Comparison of ENCODE assay signal across 34 mouse cellular contexts in the genomic region with DNA sequence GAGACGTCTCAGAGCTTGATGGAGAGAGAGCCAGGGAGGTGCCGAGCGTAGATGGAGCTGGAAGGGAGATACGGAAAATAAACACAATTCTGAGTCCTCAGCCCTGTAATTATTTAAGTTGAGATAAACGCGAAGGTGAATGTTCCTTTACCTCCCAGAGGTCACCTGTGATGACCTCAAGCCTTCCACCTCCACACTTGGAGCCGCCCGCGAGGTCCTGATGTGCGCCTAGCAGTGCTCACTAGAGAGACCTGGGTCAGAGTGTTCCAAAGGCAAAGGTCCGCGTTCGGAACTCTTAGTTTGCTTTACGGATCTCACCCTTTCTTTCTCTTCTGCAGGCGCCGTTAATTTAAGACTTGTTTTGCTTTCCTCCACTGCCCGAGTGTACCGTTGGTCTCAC.
"Had no signal": no experiment of that assay in that cellular context is flagged by ENCODE, and none has a peak within 500 bp of the region (broad histone marks: within the 10 kb centered on the region; RNA-seq: fewer than 3 reads in every experiment).

No protein-coding gene starts in this region.

- H3K27me3 ChIP-seq: heart, embryonic 12.5 days; heart, embryonic 13.5 days; heart, embryonic 15.5 days; hindbrain, embryonic 12.5 days; hindbrain, embryonic 13.5 days; hindbrain, embryonic 15.5 days; kidney, embryonic 15.5 days had no signal

- H3K4me3 ChIP-seq: heart, adult 2 months; heart, embryonic 10.5 days; heart, embryonic 12.5 days; heart, embryonic 13.5 days; heart, embryonic 15.5 days; hindbrain, embryonic 10.5 days; hindbrain, embryonic 12.5 days; hindbrain, embryonic 13.5 days; hindbrain, embryonic 15.5 days; kidney, embryonic 15.5 days; layer of hippocampus, adult 2 months had no signal

- H3K9ac ChIP-seq: heart, embryonic 12.5 days; heart, embryonic 13.5 days; heart, embryonic 15.5 days; hindbrain, embryonic 12.5 days; hindbrain, embryonic 13.5 days; hindbrain, embryonic 14.5 days; hindbrain, embryonic 15.5 days; kidney, embryonic 15.5 days had no signal

- DNase-seq: heart, adult 2 months; heart, postnatal 10 days; heart, postnatal 14 days; heart, postnatal 36 days; heart, postnatal 4 days; kidney, adult 11 months; kidney, adult 18-20 months; kidney, adult 2 months; kidney, adult 8-10 months; kidney, adult 9 months; kidney, postnatal 10 days; kidney, postnatal 14 days; kidney, postnatal 25 days; kidney, postnatal 36 days; kidney, postnatal 4 days; layer of hippocampus, adult 9-11 months; layer of hippocampus, postnatal 36 days had no signal

- H3K4me2 ChIP-seq: heart, embryonic 11.5 days; heart, embryonic 12.5 days; heart, embryonic 13.5 days; heart, embryonic 15.5 days; hindbrain, embryonic 12.5 days; hindbrain, embryonic 13.5 days; hindbrain, embryonic 14.5 days; hindbrain, embryonic 15.5 days; kidney, embryonic 15.5 days had no signal

- H3K36me3 ChIP-seq: heart, embryonic 10.5 days; heart, embryonic 12.5 days; heart, embryonic 13.5 days; heart, embryonic 15.5 days; hindbrain, embryonic 10.5 days; hindbrain, embryonic 12.5 days; hindbrain, embryonic 13.5 days; hindbrain, embryonic 15.5 days; kidney, embryonic 15.5 days had no signal

- H3K4me1 ChIP-seq: heart, embryonic 10.5 days; heart, embryonic 12.5 days; heart, embryonic 13.5 days; heart, embryonic 15.5 days; hindbrain, embryonic 12.5 days; hindbrain, embryonic 13.5 days; hindbrain, embryonic 15.5 days had no signal

- ATAC-seq: hindbrain, embryonic 16.5 days; hindbrain, postnatal 0 days; inflammation-experienced regulatory T-cells, adult 6 months; intestine, postnatal 0 days had no signal

- H3K27ac ChIP-seq: heart, adult 2 months; heart, embryonic 10.5 days; heart, embryonic 13.5 days; heart, embryonic 15.5 days; hindbrain, embryonic 10.5 days; hindbrain, embryonic 12.5 days; hindbrain, embryonic 13.5 days; hindbrain, embryonic 14.5 days; hindbrain, embryonic 15.5 days; hindbrain, postnatal 0 days; kidney, embryonic 15.5 days; kidney, postnatal 0 days; layer of hippocampus, adult 2 months had no signal

- H3K9me3 ChIP-seq: heart, embryonic 10.5 days; heart, embryonic 12.5 days; heart, embryonic 13.5 days; heart, embryonic 15.5 days; hindbrain, embryonic 10.5 days; hindbrain, embryonic 12.5 days; hindbrain, embryonic 13.5 days; hindbrain, embryonic 15.5 days; kidney, embryonic 15.5 days had no signal
